Mouse (Mus musculus) brain, embryonic 14.5 days (tissue): Measurements from ENCODE around the gene L3hypdh.

Source experiments
- CTCF ChIP-seq: fragments of 200-500 bp; IDR thresholded peaks from 2 replicates; pipeline ENCODE4 v1.5.1; 2012; ENCODE audit warnings: inconsistent platforms, mild to moderate bottlenecking, moderate library complexity, borderline replicate concordance; ENCODE audit not compliant: insufficient read depth, insufficient read length; ENCODE audit errors: extremely low read depth
- POLR2A ChIP-seq: fragments of 200-500 bp; IDR thresholded peaks from 2 replicates; pipeline ENCODE4 v1.6.1; 2012; ENCODE audit warnings: mild to moderate bottlenecking, inconsistent platforms, borderline replicate concordance; ENCODE audit not compliant: poor library complexity, insufficient read depth, insufficient read length, severe bottlenecking; ENCODE audit errors: extremely low read depth

- TF ChIP-seq POLR2A (no peak), CTCF (no peak)
Observed at GRCm38 (mm10) chr12:72036097-72036661, 49.1 kb downstream of the L3hypdh start.
